ENCODE assay signal across 8 mouse cellular contexts in genomic region chr4:43266623-43267322, GRCm38 (mm10). TPM values are rescaled to one million over a fixed set of nuclear protein-coding genes. Genes with fewer than 3 reads are reported as not detected.
DNase-seq lines count a peak whose midpoint lies in the region; ATAC-seq lines count a peak whose summit lies in the region.

Atp8b5 (plus strand) TSS chr4:43267159.

- H3K27me3 ChIP-seq in heart, embryonic 13.5 days (replicated peaks) = no peaks in the 10 kb centered on the region
- no peaks in the 10 kb centered on the region for H3K27me3 ChIP-seq in liver, embryonic 11.5 days (replicated peaks; ENCODE audit: control insufficient read depth, insufficient read depth, low read length)
- no peaks in the 10 kb centered on the region for H3K27me3 ChIP-seq in stomach, embryonic 16.5 days (ENCODE audit: control insufficient read depth, insufficient read depth, low read length)

- peak; percentile 59 for DNase-seq in CD4-positive helper T cell, adult 2 months (ENCODE audit: low read depth, low spot score)
- DNase-seq in c-Kit-negative CD71-positive TER-119-positive erythroid progenitor cells, embryonic 14.5 days (ENCODE audit: low read depth, low spot score) = peak; percentile 22
- peak; percentile 14 for DNase-seq in fat pad, adult 2 months (ENCODE audit: extremely low read depth, low read depth, low spot score)
- peak; percentile 91 for DNase-seq in kidney, postnatal 10 days
- DNase-seq in liver, embryonic 11.5 days (ENCODE audit: low spot score) = peak; percentile 77
- peak; percentile 46 to 49 for DNase-seq in natural killer cell, adult 2 months (ENCODE audit: low spot score in 2 of 2)

- 2% methylated on average over 19 of the region's 19 CpGs for WGBS in heart, embryonic 13.5 days
- WGBS in liver, embryonic 11.5 days = 3% methylated on average over 19 of the region's 19 CpGs
- 2% methylated on average over 19 of the region's 19 CpGs for WGBS in stomach, embryonic 16.5 days

- H3K4me2 ChIP-seq in heart, embryonic 13.5 days = peak within 1 kb of the TSS; percentile 81
- peak within 1 kb of the TSS; percentile 57 for H3K4me2 ChIP-seq in liver, embryonic 11.5 days
- peak within 1 kb of the TSS; percentile 70 for H3K4me2 ChIP-seq in stomach, embryonic 16.5 days (ENCODE audit: low read depth, low read length)

- H3K4me1 ChIP-seq in heart, embryonic 13.5 days = peaks cover 8% of the 10 kb centered on the region; the same call in 1 of the 2 replicates
- H3K4me1 ChIP-seq in liver, embryonic 11.5 days (replicated peaks; ENCODE audit: control insufficient read depth, insufficient read depth, low read length) = no peaks in the 10 kb centered on the region
- no peaks in the 10 kb centered on the region for H3K4me1 ChIP-seq in stomach, embryonic 16.5 days (ENCODE audit: control insufficient read depth, insufficient read depth, low read length)

- H3K9me3 ChIP-seq in heart, embryonic 13.5 days = no peaks in the 10 kb centered on the region
- H3K9me3 ChIP-seq in liver, embryonic 11.5 days (ENCODE audit: control insufficient read depth, low read length) = no peaks in the 10 kb centered on the region
- no peaks in the 10 kb centered on the region for H3K9me3 ChIP-seq in stomach, embryonic 16.5 days (replicated peaks; ENCODE audit: control insufficient read depth, low read length)

- H3K9ac ChIP-seq in heart, embryonic 13.5 days = peak within 1 kb of the TSS; percentile 78
- H3K9ac ChIP-seq in liver, embryonic 11.5 days (ENCODE audit: low read depth, low read length) = no peak within 1 kb of the TSS
- H3K9ac ChIP-seq in stomach, embryonic 16.5 days (ENCODE audit: low read length) = peak within 1 kb of the TSS; percentile 57

- no peak within 1 kb of the TSS for H3K27ac ChIP-seq in heart, embryonic 13.5 days (replicated peaks)
- H3K27ac ChIP-seq in liver, embryonic 11.5 days (ENCODE audit: low read depth, low read length) = no peak within 1 kb of the TSS
- H3K27ac ChIP-seq in stomach, embryonic 16.5 days (ENCODE audit: low read length) = no peak within 1 kb of the TSS

- peak within 1 kb of the TSS; percentile 53 for H3K4me3 ChIP-seq in heart, embryonic 13.5 days
- peak within 1 kb of the TSS; percentile 32 for H3K4me3 ChIP-seq in liver, embryonic 11.5 days (ENCODE audit: low read depth, low read length)
- peak within 1 kb of the TSS; percentile 37 for H3K4me3 ChIP-seq in stomach, embryonic 16.5 days (replicated peaks; ENCODE audit: low read length)

- peak; percentile 63; the same call in 1 of the 2 replicates for ATAC-seq in heart, embryonic 13.5 days (ENCODE audit: extremely low read depth, insufficient number of reproducible peaks, low FRiP score, low TSS enrichment)
- peak; percentile 76 for ATAC-seq in liver, embryonic 11.5 days (replicated peaks; ENCODE audit: low FRiP score)
- ATAC-seq in stomach, embryonic 16.5 days (ENCODE audit: insufficient read depth, low FRiP score) = peak; percentile 89

- peaks cover 10% of the 10 kb centered on the region for H3K36me3 ChIP-seq in heart, embryonic 13.5 days
- no peaks in the 10 kb centered on the region for H3K36me3 ChIP-seq in liver, embryonic 11.5 days (ENCODE audit: control insufficient read depth, insufficient read depth, low read length)
- H3K36me3 ChIP-seq in stomach, embryonic 16.5 days (ENCODE audit: control insufficient read depth, insufficient read depth, low read length) = no peaks in the 10 kb centered on the region

RNA-seq across cellular contexts. Expression of gene Atp8b5, which starts in this region (rescaled TPM):
- polyA plus RNA-seq in heart, embryonic 13.5 days (2015; fragmentation: Nextera tagmentation; extraction: Ambion mirVana) = 0.08 and 0.15 TPM in 2 replicates
- 0.25 and 0.29 TPM in 2 replicates for polyA plus RNA-seq in liver, embryonic 11.5 days (2014; fragmentation: Nextera tagmentation; extraction: Ambion mirVana)
- polyA plus RNA-seq in stomach, embryonic 16.5 days (2015; fragmentation: Nextera tagmentation; extraction: Ambion mirVana) = 0.19 and 0.22 TPM in 2 replicates

Comparison
In these comparisons a context has a peak if more than half of its experiments do, and no peak if none do; other contexts are left out.
1. Peak in ATAC-seq, H3K4me3 ChIP-seq, H3K9ac ChIP-seq and H3K4me2 ChIP-seq in heart, embryonic 13.5 days; RNA of the gene not detected or under 1 TPM.
2. Peak in DNase-seq, ATAC-seq, H3K4me3 ChIP-seq and H3K4me2 ChIP-seq in liver, embryonic 11.5 days; RNA of the gene not detected or under 1 TPM.
3. Peak in ATAC-seq, H3K4me3 ChIP-seq, H3K9ac ChIP-seq and H3K4me2 ChIP-seq in stomach, embryonic 16.5 days; RNA of the gene not detected or under 1 TPM.
4. DNase-seq: peak in every context shown above with its lines; median percentile 91 in kidney, postnatal 10 days; 77 in liver, embryonic 11.5 days; 59 in CD4-positive helper T cell, adult 2 months; 48 in natural killer cell, adult 2 months; 22 in c-Kit-negative CD71-positive TER-119-positive erythroid progenitor cells, embryonic 14.5 days; 14 in fat pad, adult 2 months.